Mouse (Mus musculus): ENCODE results near the gene Oas1g. TPM values are rescaled to one million over a fixed set of nuclear protein-coding genes. Genes with fewer than 3 reads are reported as not detected.

Gene Oas1g
- polyA plus RNA-seq (2015; fragmentation: Nextera tagmentation; extraction: Ambion mirVana): 0.64 and 0.87 TPM in 2 replicates

GRCm38 (mm10) chr5:120887413-120887812, at the start of gene Oas1g:
TSS of gene Oas1g (minus strand) at chr5:120887613.

GRCm38 (mm10) chr5:120914204-120914603, 26.8 kb upstream of the Oas1g start, which contains the start of gene Oas1d:
TSS of gene Oas1d (plus strand) at chr5:120914536.

GRCm38 (mm10) chr5:120906791-120907733, 19.6 kb upstream of the Oas1g start, which contains the start of gene Oas1a:
TSS of gene Oas1a (minus strand) at chr5:120907521.

GRCm38 (mm10) chr5:120861121-120861520, 26.3 kb downstream of the Oas1g start, which contains the start of gene Oas1h:
TSS of gene Oas1h (plus strand) at chr5:120861421.

GRCm38 (mm10) chr5:120847067-120847466, 40.3 kb downstream of the Oas1g start, which contains the start of gene Oas1f:
TSS of gene Oas1f (plus strand) at chr5:120847367.

Small RNA genes within 50 kb of the gene (microRNA-seq; reads per million reads assigned to microRNA genes)
- 0 reads per million in 2 experiments for gene Gm22907

Other genes with a start within 250 kb of the Oas1g start
- 0.22 TPM in 2 replicates for gene Rasal1, start 238.8 kb downstream of the Oas1g start, polyA plus RNA-seq (2015; fragmentation: Nextera tagmentation; extraction: Ambion mirVana)
- gene Dtx1, start 175.7 kb downstream of the Oas1g start, polyA plus RNA-seq (2015; fragmentation: Nextera tagmentation; extraction: Ambion mirVana): 0.62 and 0.68 TPM in 2 replicates
- 0.94 and 1.2 TPM in 2 replicates for gene Oas2, start 137.8 kb downstream of the Oas1g start, polyA plus RNA-seq (2015; fragmentation: Nextera tagmentation; extraction: Ambion mirVana)
- 0.14 and 0.37 TPM in 2 replicates for gene Oas3, start 110.0 kb downstream of the Oas1g start, polyA plus RNA-seq (2015; fragmentation: Nextera tagmentation; extraction: Ambion mirVana)
- gene Oas1e, start 92.1 kb downstream of the Oas1g start, polyA plus RNA-seq (2015; fragmentation: Nextera tagmentation; extraction: Ambion mirVana): 0.08 and 0.23 TPM in 2 replicates
- 0.28 and 0.45 TPM in 2 replicates for gene Oas1c, start 75.1 kb downstream of the Oas1g start, polyA plus RNA-seq (2015; fragmentation: Nextera tagmentation; extraction: Ambion mirVana)
- gene Oas1f, start 40.2 kb downstream of the Oas1g start, polyA plus RNA-seq (2015; fragmentation: Nextera tagmentation; extraction: Ambion mirVana): 0.74 TPM in 1 of 2 replicates, not detected in the other
- gene Oas1h, start 26.2 kb downstream of the Oas1g start, polyA plus RNA-seq (2015; fragmentation: Nextera tagmentation; extraction: Ambion mirVana): not detected in 2 replicates
- 3.6 and 4.4 TPM in 2 replicates for gene Oas1a, start 19.9 kb upstream of the Oas1g start, polyA plus RNA-seq (2015; fragmentation: Nextera tagmentation; extraction: Ambion mirVana)
- gene Oas1d, start 26.9 kb upstream of the Oas1g start, polyA plus RNA-seq (2015; fragmentation: Nextera tagmentation; extraction: Ambion mirVana): not detected in 2 replicates
- gene Rph3a, start 122.5 kb upstream of the Oas1g start, polyA plus RNA-seq (2015; fragmentation: Nextera tagmentation; extraction: Ambion mirVana): 0.02 TPM in 1 of 2 replicates, not detected in the other

Measured in skeletal muscle tissue, postnatal 0 days (tissue).